Mouse (Mus musculus): ENCODE measurements at regions not wholly inside any gene's neighbourhood (a gene's known extent, or its start where the extent isn't known, plus 50 kb on each side); places are given as distances from the start of the nearest gene placed in this dataset.
"Not testable (repeated sequence)": the region's sequence is repeated elsewhere in the genome, so short reads cannot be mapped to it uniquely, and the experiment has no call there.

DNA sequence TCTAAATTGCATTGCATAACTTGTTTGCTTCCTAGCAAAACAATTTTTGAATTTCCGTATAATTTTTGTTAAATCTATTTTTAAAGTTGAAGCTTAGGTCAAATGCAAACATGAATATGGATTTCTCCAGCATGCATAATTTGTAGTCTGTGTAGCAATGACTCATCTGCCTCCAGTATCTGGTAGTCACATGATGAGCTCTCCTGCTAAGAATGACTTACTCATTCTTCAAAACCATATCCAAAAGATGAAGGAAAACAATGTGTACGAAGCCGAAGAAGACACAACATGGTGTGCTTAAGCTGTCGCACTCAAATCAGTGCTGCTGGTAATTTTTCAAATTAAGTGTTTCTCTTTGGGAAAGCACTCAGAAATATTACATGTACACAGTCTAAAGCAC is 1453.2 kb upstream of the Gje1 start:
- DNase-seq (ENCODE audit: low spot score in 2 of 2) = peak in 1 of 2 experiments; percentile 17

DNA sequence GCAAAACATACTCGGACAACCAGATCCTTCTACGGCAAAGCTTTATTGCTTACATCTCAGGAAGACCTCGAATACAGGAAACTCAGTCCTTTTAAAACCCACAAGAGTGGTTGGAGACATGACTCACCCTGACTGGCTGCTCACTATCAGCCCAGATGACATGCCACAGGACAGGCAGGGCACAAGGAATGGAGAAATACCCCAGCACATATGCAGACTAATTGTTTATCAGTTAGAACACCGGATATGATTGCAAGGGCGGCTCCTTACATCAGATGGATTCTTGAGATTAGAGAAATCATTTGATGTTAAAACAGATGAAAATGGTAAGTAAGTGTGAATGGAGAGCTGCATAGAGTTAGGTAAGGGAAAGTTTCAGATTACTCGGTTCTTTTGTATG is 1441.5 kb upstream of the Gje1 start:
- DNase-seq (ENCODE audit: low spot score in 2 of 2) = not testable (repeated sequence)

DNA sequence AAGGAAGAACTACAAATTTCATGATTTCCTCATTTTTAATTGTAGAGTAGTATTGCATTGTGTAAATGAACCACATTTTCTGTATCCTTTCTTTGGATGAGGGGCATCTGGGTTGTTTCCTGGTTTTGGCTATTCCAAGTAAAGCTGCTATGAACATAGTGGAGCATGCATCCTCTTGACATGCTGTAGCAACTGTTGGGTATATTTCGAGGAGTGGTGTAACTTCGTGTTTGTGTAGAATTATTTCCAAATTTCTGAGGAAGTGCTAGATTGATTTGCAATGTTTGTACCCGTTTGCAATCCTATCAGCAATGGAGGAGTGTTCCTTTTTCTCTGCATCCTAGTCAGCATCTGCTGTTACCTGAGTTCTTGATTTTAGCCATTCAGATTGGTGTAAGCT is 1440.4 kb upstream of the Gje1 start:
- DNase-seq (ENCODE audit: low spot score in 2 of 2) = no peak

DNA sequence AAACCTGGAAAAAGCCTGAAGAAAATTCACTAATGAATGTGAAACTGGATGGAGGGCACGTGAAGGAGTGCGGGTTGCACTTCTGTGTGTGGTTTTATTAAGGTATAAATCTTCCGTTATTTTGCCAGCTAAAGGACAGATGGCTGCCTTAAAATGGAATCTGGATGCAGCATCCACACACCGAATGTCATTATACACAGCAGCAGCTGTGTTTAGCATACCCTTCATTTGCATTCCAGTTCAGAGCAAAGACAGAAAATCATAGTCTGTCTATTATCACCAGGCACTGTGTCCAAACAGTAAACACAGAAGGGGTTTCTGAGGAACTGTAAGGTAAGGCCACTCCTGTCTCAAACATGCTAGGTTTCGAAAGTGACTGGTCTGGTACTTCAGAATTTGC is 1438.9 kb upstream of the Gje1 start:
- DNase-seq (ENCODE audit: low spot score in 2 of 2) = peak in 1 of 2 experiments; percentile 58

DNA sequence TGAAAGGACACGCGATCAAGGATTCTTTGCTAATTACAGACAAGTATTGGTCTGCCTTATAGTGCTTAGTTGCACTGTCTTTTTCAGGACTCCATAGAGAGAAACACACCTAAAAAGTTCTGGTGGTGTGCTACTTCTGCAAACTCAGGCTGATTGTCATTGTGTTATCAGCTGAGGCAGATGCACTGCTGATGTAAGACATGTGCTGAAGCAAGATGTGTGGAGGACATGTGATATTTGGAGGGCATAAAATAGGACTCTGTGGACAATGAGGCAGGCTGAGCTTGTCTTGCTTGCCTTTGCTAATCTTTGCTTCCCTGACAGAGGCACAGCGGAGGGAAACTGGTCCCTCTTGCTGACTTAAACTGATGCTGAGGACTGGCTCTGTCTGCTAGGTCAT is 1431.0 kb upstream of the Gje1 start:
- no peak for DNase-seq (ENCODE audit: low spot score in 2 of 2)

DNA sequence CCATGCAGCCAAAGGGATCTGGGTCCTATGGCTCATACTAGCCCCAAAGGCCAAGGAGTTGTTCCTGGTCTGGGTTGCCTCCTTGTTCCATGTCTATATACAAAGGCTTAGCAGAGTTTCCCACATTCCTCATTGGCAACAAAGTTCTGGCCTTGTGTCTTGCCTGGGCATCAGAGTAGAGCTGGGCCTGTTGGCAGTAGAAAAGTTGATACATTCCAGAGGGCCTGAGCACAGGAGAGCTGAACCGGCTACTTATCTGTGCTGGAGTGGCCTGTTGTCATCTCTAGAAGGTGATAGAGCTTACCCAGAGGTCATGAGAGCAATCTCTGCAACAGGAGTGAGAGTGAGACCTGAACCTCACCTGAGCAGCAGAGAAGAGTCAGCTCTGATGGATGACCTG is 1427.4 kb upstream of the Gje1 start:
- DNase-seq (ENCODE audit: low spot score in 2 of 2) = no peak

DNA sequence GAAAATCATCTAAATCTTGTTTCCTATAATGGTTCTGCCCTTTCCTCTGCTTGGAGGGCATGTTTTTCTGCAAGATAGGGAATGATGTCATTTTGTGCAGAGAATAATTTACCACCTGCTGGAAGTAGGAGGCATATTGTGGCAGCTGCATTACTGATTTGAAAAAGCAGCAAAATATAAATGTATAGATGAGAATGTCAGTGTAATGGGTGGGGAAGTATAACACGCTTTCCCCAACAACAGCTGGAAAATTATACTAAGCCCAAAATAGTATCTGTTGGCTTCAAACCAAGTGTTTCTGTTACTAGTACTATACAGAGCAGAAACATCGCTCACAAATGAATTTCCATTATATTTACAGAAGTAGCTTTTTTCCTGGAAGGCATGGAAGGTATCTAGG is 1405.9 kb upstream of the Gje1 start:
- DNase-seq (ENCODE audit: low spot score in 2 of 2) = peak in 1 of 2 experiments; percentile 9

DNA sequence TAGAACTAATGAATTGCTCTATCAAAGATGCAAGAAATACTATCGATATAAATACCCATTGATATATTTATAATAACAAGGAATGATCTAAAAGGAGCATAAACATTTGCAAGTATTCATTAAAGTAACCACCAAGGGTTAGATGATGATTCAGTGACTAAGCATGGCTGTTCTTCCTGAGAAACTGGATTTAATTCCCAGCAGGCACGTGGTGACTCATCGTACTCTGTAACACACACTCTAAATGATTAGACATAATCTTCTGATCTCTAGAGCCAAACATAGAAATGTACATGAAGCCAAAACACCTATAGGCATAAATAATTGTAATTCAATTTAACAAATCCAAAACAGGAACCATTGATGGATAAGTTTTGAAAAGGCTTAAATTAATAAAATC is 1370.2 kb upstream of the Gje1 start:
- no peak for DNase-seq (ENCODE audit: low spot score in 2 of 2)

DNA sequence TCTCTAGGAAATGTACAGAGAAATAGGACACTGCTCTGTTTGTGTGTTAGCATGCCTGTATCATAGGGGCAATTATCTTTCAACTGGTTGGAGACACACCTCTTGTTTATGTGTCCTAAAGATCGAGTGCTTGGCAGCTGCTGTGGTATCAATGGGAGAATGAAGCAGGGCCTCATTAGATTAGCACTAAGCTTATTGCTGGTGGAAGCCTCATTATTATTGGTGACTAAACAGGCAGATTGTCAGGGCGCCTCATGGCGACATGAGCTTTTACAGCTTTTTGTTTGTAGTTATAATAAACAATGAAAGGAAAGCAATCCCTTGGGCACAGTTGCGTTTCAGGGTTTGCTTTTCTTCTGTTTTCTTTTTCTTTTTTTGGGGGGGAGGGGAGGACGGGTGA is 1335.0 kb upstream of the Gje1 start:
- DNase-seq (ENCODE audit: low spot score in 2 of 2) = no peak

DNA sequence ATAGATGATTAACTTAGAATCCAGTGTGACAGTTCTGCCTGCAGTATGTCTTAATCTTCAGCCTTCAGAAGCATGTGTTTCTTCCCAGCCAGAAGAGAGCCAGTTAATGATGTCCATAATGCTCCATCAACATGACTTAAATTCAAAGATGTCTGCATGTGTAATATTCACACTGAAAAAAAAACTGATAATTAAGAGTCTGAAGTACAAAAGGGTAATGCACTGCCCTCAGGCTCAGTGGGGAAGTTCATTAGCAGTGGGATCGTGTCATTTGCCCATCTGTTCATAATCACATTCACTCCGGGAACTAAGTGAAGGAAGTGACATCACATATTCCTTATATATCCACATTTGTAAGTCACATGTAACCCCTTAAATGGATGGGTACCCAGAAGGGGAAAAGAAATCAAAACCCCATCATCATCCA is 1334.5 kb upstream of the Gje1 start:
- no peak for DNase-seq (ENCODE audit: low spot score in 2 of 2)

DNA sequence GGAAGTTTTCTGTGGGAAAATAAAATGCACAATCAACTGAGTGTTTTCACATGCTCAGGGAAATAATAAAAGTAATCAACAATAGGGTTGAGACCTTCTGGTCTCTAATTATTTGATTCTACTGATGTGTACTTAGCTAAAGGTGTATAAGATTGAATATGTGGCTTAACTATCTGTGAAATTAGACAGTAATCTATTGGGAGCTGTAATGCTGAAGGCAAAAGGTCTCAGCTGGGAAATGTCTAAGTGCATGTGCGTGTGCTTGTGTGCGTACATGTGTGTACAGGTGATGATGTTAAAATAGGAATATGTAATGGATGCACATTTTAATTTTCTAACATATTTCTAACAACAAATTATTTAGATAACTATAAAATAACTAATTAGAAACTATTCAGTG is 1318.2 kb upstream of the Gje1 start:
- no peak for DNase-seq (ENCODE audit: low spot score in 2 of 2)

DNA sequence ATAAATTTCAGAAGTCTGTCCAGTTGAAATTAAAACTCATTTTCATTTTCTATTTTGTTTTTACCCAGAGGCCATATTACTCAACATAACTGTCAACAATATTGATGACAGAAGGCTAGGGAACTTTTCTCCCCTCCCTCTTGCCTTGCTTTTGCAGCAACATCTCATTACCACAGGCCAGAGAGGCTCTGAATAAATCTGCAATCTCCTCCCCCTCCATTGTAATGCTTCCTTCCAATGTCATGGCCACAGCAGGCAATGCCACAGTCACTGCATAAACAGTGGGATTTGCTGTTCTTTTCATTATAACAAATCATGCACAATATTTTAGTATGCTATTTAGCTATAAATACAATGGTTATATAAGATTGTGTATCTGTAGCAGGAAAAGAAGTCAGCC is 1315.1 kb upstream of the Gje1 start:
- DNase-seq (ENCODE audit: low spot score in 2 of 2) = no peak

DNA sequence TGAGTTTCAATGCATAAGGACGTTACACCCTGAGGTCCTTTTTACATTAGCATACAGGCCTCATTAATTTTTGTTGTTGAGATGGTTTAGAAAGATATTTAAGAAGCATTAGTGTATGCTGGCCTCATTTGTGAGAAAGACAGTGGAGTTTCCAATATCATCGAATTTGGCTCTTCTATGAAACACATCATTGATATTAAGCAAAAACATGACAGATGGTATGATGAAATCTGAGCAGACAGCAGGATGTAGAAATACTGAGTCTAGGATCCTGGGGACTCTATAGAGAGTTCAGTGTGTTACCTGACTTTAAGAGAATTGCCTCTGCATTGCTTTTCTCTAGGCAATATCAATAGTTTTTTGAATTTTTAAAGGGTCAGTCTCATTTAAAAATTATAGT is 1312.8 kb upstream of the Gje1 start:
- no peak for DNase-seq (ENCODE audit: low spot score in 2 of 2)

DNA sequence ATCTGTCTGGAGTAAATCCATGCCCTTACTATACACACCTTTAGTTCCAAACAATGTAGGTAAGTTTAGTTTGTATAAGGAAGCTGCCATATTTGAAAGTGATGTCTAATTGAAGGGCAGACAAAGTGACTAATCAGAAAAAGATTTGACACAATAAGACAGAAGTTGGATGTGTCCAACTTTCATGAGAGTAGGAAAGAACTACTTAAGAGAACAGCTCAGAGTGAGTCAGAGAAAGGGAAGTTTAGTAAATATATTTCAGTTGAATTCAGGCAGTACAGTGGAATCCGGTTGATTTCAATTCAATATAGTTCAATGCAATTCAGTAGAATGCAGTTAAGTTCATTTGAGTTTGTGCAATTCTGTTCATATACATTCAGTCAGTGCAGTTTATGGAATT is 1296.8 kb upstream of the Gje1 start:
- no peak for DNase-seq (ENCODE audit: low spot score in 2 of 2)

DNA sequence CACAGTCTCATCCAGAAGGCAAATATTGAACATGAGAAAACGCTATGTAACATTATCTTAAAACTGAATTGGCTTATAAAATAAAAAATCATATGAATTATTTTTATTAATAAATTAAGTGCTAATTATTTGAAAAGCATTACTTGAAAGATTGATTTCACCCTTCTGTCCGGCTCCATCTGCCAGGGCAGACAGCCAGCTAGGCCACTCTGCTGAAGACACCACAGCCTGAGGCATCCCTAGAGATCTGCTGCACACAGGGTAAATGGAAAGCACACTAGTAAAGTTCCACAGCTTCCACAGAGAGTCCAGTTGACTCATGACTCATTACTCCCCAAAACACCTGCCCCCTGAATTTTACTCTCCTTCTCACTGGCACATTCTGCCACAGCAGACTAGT is 1283.2 kb upstream of the Gje1 start:
- DNase-seq (ENCODE audit: low spot score in 2 of 2) = no peak

DNA sequence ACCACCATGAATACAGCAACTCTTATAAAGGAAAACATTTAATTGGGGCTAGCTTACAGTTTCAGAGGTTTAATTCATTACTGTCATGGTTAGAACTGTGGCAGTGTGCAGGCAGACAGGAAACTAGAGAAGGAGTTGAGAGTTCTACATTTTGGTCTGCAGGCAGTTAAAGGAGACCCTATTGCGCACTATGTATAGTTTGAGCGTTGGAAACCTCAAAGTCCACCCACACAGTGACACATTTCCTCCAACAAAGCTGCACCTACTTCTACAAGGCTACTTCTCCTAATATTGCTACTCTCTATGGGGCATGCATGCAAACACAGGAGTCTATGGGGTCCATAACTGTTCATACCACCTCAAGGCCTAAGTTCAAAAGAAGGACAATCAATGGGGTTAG is 1275.3 kb upstream of the Gje1 start:
- no peak for DNase-seq (ENCODE audit: low spot score in 2 of 2)

Measured in frontal cortex, postnatal 36 days (tissue).